Mouse (Mus musculus): Measurements from ENCODE around the gene Lss. TPM values are rescaled to one million over a fixed set of nuclear protein-coding genes. Genes with fewer than 3 reads are reported as not detected.

The Lss gene
- polyA plus RNA-seq, 1 experiment from 2014 or later = 76.9 TPM

- no peaks in the 10 kb centered on the region for H3K36me3 ChIP-seq (ENCODE audit: control insufficient read depth, insufficient read depth, low read length)
- no peaks in the 10 kb centered on the region for H3K9me3 ChIP-seq (ENCODE audit: control insufficient read depth, low read length)
- peak overlapping the region; percentile 31; the same call in 1 of the 2 replicates for H3K4me2 ChIP-seq (ENCODE audit: low read depth, low read length)
- H3K27me3 ChIP-seq (replicated peaks; ENCODE audit: control insufficient read depth, insufficient read depth, low read length) = no peaks in the 10 kb centered on the region
- H3K4me3 ChIP-seq (ENCODE audit: low read length) = no peak overlapping the region; the same call in 1 of the 2 replicates
- no peak for ATAC-seq
- no peaks in the 10 kb centered on the region for H3K4me1 ChIP-seq (ENCODE audit: control insufficient read depth, insufficient read depth, low read length)
- WGBS = 14% methylated on average over 10 of the region's 10 CpGs
- H3K27ac ChIP-seq (ENCODE audit: low read length) = no peak overlapping the region
- no peak overlapping the region for H3K9ac ChIP-seq (ENCODE audit: low read depth, low read length)
Observed at GRCm38 (mm10) chr10:76584138-76584537, 52.8 kb downstream of the Lss start.

- Histone ChIP-seq H3K4me3 (ENCODE audit: low read length) (no peak overlapping the region), H3K9me3 (ENCODE audit: control insufficient read depth, low read length) (no peaks in the 10 kb centered on the region), H3K27me3 (replicated peaks; ENCODE audit: control insufficient read depth, insufficient read depth, low read length) (no peaks in the 10 kb centered on the region), H3K36me3 (ENCODE audit: control insufficient read depth, insufficient read depth, low read length) (no peaks in the 10 kb centered on the region), H3K4me1 (ENCODE audit: control insufficient read depth, insufficient read depth, low read length) (no peaks in the 10 kb centered on the region), H3K4me2 (ENCODE audit: low read depth, low read length) (no peak overlapping the region), H3K27ac (ENCODE audit: low read length) (no peak overlapping the region), H3K9ac (ENCODE audit: low read depth, low read length) (no peak overlapping the region)
- no peak for ATAC-seq
- 32% methylated on average over 1 of the region's 1 CpGs for WGBS
Observed at GRCm38 (mm10) chr10:76586190-76586589, 54.8 kb downstream of the Lss start.

GRCm38 (mm10) chr10:76590197-76590596 lies 58.8 kb downstream of the Lss start:
- Histone ChIP-seq H3K27me3 (replicated peaks; ENCODE audit: control insufficient read depth, insufficient read depth, low read length) (no peaks in the 10 kb centered on the region), H3K9me3 (ENCODE audit: control insufficient read depth, low read length) (no peaks in the 10 kb centered on the region), H3K36me3 (ENCODE audit: control insufficient read depth, insufficient read depth, low read length) (no peaks in the 10 kb centered on the region), H3K27ac (ENCODE audit: low read length) (no peak overlapping the region), H3K9ac (ENCODE audit: low read depth, low read length) (no peak overlapping the region), H3K4me3 (ENCODE audit: low read length) (no peak overlapping the region), H3K4me1 (ENCODE audit: control insufficient read depth, insufficient read depth, low read length) (no peaks in the 10 kb centered on the region), H3K4me2 (ENCODE audit: low read depth, low read length) (no peak overlapping the region)
- 81% methylated on average over 11 of the region's 11 CpGs for WGBS
- ATAC-seq = no peak

GRCm38 (mm10) chr10:76596338-76596737 lies 65.0 kb downstream of the Lss start:
- Histone ChIP-seq H3K9me3 (ENCODE audit: control insufficient read depth, low read length) (no peaks in the 10 kb centered on the region), H3K9ac (ENCODE audit: low read depth, low read length) (no peak overlapping the region), H3K27ac (ENCODE audit: low read length) (no peak overlapping the region), H3K4me1 (ENCODE audit: control insufficient read depth, insufficient read depth, low read length) (no peaks in the 10 kb centered on the region), H3K4me3 (ENCODE audit: low read length) (no peak overlapping the region), H3K27me3 (replicated peaks; ENCODE audit: control insufficient read depth, insufficient read depth, low read length) (no peaks in the 10 kb centered on the region), H3K4me2 (ENCODE audit: low read depth, low read length) (no peak overlapping the region), H3K36me3 (ENCODE audit: control insufficient read depth, insufficient read depth, low read length) (peaks cover 4% of the 10 kb centered on the region; the same call in 1 of the 2 replicates)
- ATAC-seq = no peak
- 93% methylated on average over 31 of the region's 31 CpGs for WGBS

GRCm38 (mm10) chr10:76602690-76603089 lies 71.3 kb downstream of the Lss start:
- no peak for ATAC-seq
- Histone ChIP-seq H3K9me3 (ENCODE audit: control insufficient read depth, low read length) (no peaks in the 10 kb centered on the region), H3K4me3 (ENCODE audit: low read length) (no peak overlapping the region), H3K4me1 (ENCODE audit: control insufficient read depth, insufficient read depth, low read length) (no peaks in the 10 kb centered on the region), H3K4me2 (ENCODE audit: low read depth, low read length) (no peak overlapping the region), H3K27me3 (replicated peaks; ENCODE audit: control insufficient read depth, insufficient read depth, low read length) (no peaks in the 10 kb centered on the region), H3K36me3 (ENCODE audit: control insufficient read depth, insufficient read depth, low read length) (peaks cover 11% of the 10 kb centered on the region), H3K9ac (ENCODE audit: low read depth, low read length) (no peak overlapping the region), H3K27ac (ENCODE audit: low read length) (no peak overlapping the region)
- whole genome bisulfite sequencing = 69% methylated on average over 3 of the region's 3 CpGs

Other genes with a start within 250 kb of the Lss start
- gene Dip2a, start 186.3 kb upstream of the Lss start, polyA plus RNA-seq (2015; fragmentation: Nextera tagmentation; extraction: Ambion mirVana) = 6.3 and 7.8 TPM in 2 replicates
- not detected in 2 replicates for gene AC141477.1, start 91.1 kb upstream of the Lss start, polyA plus RNA-seq (2015; fragmentation: Nextera tagmentation; extraction: Ambion mirVana)
- 10.1 and 10.7 TPM in 2 replicates for gene Pcnt, start 88.8 kb upstream of the Lss start, polyA plus RNA-seq (2015; fragmentation: Nextera tagmentation; extraction: Ambion mirVana)
- gene 2610028H24Rik, start 82.5 kb upstream of the Lss start, polyA plus RNA-seq (2015; fragmentation: Nextera tagmentation; extraction: Ambion mirVana) = not detected in 2 replicates
- 34.1 and 34.4 TPM in 2 replicates for gene Mcm3ap, start 62.7 kb upstream of the Lss start, polyA plus RNA-seq (2015; fragmentation: Nextera tagmentation; extraction: Ambion mirVana)
- 5.5 TPM in 2 replicates for gene Ybey, start 62.5 kb upstream of the Lss start, polyA plus RNA-seq (2015; fragmentation: Nextera tagmentation; extraction: Ambion mirVana)
- not detected in 2 replicates for gene Spatc1l, start 30.7 kb downstream of the Lss start, polyA plus RNA-seq (2015; fragmentation: Nextera tagmentation; extraction: Ambion mirVana)
- 0.87 and 1.5 TPM in 2 replicates for gene Ftcd, start 44.1 kb downstream of the Lss start, polyA plus RNA-seq (2015; fragmentation: Nextera tagmentation; extraction: Ambion mirVana)
- gene Col6a2, start 92.0 kb downstream of the Lss start, polyA plus RNA-seq (2015; fragmentation: Nextera tagmentation; extraction: Ambion mirVana) = 230 and 262 TPM in 2 replicates
- 327 and 341 TPM in 2 replicates for gene Col6a1, start 194.6 kb downstream of the Lss start, polyA plus RNA-seq (2015; fragmentation: Nextera tagmentation; extraction: Ambion mirVana)

Data from intestine, embryonic 16.5 days (tissue).